Mouse (Mus musculus) CH12.LX (cell line): ENCODE data around the gene Rab4a. TPM values are rescaled to one million over a fixed set of nuclear protein-coding genes. Genes with fewer than 3 reads are reported as not detected.

Experiments
- DNase-seq: peaks from one replicate; pipeline ENCODE4 v3.0.0-alpha.2; 2013; ENCODE audit errors: extremely low read depth
- H3K27ac ChIP-seq: 2 replicates; pipeline ENCODE4 v1.5.1; 2012; ENCODE audit warnings: low read depth, mild to moderate bottlenecking, control low read depth, moderate library complexity; ENCODE audit not compliant: insufficient read depth
- H3K27me3 ChIP-seq: replicated peaks from 2 replicates; pipeline ENCODE3; 2012; ENCODE audit warnings: inconsistent platforms
- H3K36me3 ChIP-seq, 2 experiments: replicated peaks in 1 of 2; 2 replicates each; pipeline versions ENCODE3 to v1.6.1; 2012; ENCODE audit warnings: inconsistent platforms in 1 of 2, low read length in 1 of 2, mild to moderate bottlenecking in 1 of 2, mixed read lengths in 1 of 2, moderate library complexity in 1 of 2; ENCODE audit not compliant: control insufficient read depth in 1 of 2, insufficient read depth in 1 of 2
- H3K4me1 ChIP-seq, 2 experiments: 2 replicates each; pipeline ENCODE4 v1.6.1; 2012; ENCODE audit warnings: inconsistent platforms in 1 of 2, moderate library complexity in 1 of 2; ENCODE audit not compliant: insufficient read depth in 2 of 2, control insufficient read depth in 1 of 2
- H3K4me2 ChIP-seq: 2 replicates; pipeline ENCODE4 v1.6.1; 2012; ENCODE audit warnings: low read depth, mild to moderate bottlenecking, control low read depth; ENCODE audit not compliant: poor library complexity, insufficient read depth, severe bottlenecking
- H3K4me3 ChIP-seq, 3 experiments: fragments of 150-350 bp in 1 of 3; sonication (generic) in 1 of 3; replicated peaks in 1 of 3; 2 replicates each; pipeline versions ENCODE3 to v1.5.1; 2011 to 2012; ENCODE audit warnings: low read depth in 2 of 3, low read length in 2 of 3, mild to moderate bottlenecking in 2 of 3, moderate library complexity in 2 of 3, control low read depth in 1 of 3, improper control_type of control experiment in 1 of 3, inconsistent platforms in 1 of 3, mixed read lengths in 1 of 3; ENCODE audit not compliant: poor library complexity in 1 of 3
- H3K79me2 ChIP-seq: replicated peaks from 2 replicates; pipeline ENCODE4 v1.6.1; 2012; ENCODE audit warnings: mild to moderate bottlenecking, moderate library complexity; ENCODE audit not compliant: control insufficient read depth, poor library complexity, insufficient read depth, severe bottlenecking; ENCODE audit errors: extremely low read depth
- H3K9ac ChIP-seq: 2 replicates; pipeline ENCODE4 v1.6.1; 2012; ENCODE audit warnings: low read depth, mild to moderate bottlenecking, control low read depth, moderate library complexity; ENCODE audit not compliant: insufficient read depth
- H3K9me3 ChIP-seq: replicated peaks from 2 replicates; pipeline ENCODE3; 2012; ENCODE audit warnings: low read length, inconsistent platforms, mixed read lengths
- CHD1 ChIP-seq: IDR thresholded peaks from 2 replicates; pipeline ENCODE4 v1.6.1; 2012; ENCODE audit warnings: low read depth, low read length, improper control_type of control experiment, inconsistent platforms
- CHD2 ChIP-seq: IDR thresholded peaks from 2 replicates; pipeline ENCODE4 v1.6.1; 2011; ENCODE audit warnings: low read length, improper control_type of control experiment
- E2F4 ChIP-seq: IDR thresholded peaks from 2 replicates; pipeline ENCODE4 v1.6.1; 2011; ENCODE audit warnings: low read depth, low read length, improper control_type of control experiment; ENCODE audit not compliant: insufficient replicate concordance
- EP300 ChIP-seq: IDR thresholded peaks from 2 replicates; pipeline ENCODE4 v1.6.1; 2011; ENCODE audit warnings: low read length, improper control_type of control experiment
- JUN ChIP-seq: IDR thresholded peaks from 2 replicates; pipeline ENCODE4 v1.6.1; 2011; ENCODE audit warnings: low read depth, mild to moderate bottlenecking, low read length, improper control_type of control experiment, moderate library complexity; ENCODE audit not compliant: insufficient read depth
- KAT2A ChIP-seq: IDR thresholded peaks from 2 replicates; pipeline ENCODE4 v1.6.1; 2012; ENCODE audit warnings: low read length, improper control_type of control experiment, inconsistent platforms; ENCODE audit not compliant: insufficient replicate concordance
- MAFK ChIP-seq: IDR thresholded peaks from 2 replicates; pipeline ENCODE4 v1.6.1; 2011; ENCODE audit warnings: low read length, improper control_type of control experiment; ENCODE audit not compliant: insufficient replicate concordance
- MAZ ChIP-seq: IDR thresholded peaks from 2 replicates; pipeline ENCODE4 v1.6.1; 2012; ENCODE audit warnings: low read depth, mild to moderate bottlenecking, inconsistent platforms, low read length, improper control_type of control experiment, moderate library complexity
- MXI1 ChIP-seq: IDR thresholded peaks from 2 replicates; pipeline ENCODE4 v1.6.1; 2011; ENCODE audit warnings: mild to moderate bottlenecking, low read depth, low read length, improper control_type of control experiment
- NELFE ChIP-seq: IDR thresholded peaks from 2 replicates; pipeline ENCODE4 v1.6.1; 2011; ENCODE audit warnings: low read depth, low read length, improper control_type of control experiment
- POLR2AphosphoS2 ChIP-seq: IDR thresholded peaks from 2 replicates; pipeline ENCODE4 v1.6.1; 2011; ENCODE audit warnings: low read depth, low read length, improper control_type of control experiment
- RAD21 ChIP-seq: IDR thresholded peaks from 2 replicates; pipeline ENCODE4 v1.6.1; 2011; ENCODE audit warnings: low read depth, mild to moderate bottlenecking, low read length, improper control_type of control experiment, moderate library complexity
- SMC3 ChIP-seq: IDR thresholded peaks from 2 replicates; pipeline ENCODE4 v1.6.1; 2011; ENCODE audit warnings: low read depth, low read length, improper control_type of control experiment
- TBP ChIP-seq: conservative IDR thresholded peaks from 2 replicates; pipeline ENCODE4 v1.6.1; 2011; ENCODE audit warnings: low read depth, low read length, improper control_type of control experiment
- TCF12 ChIP-seq: IDR thresholded peaks from 2 replicates; pipeline ENCODE4 v1.6.1; 2014; ENCODE audit warnings: low read depth, mild to moderate bottlenecking, inconsistent platforms, low read length, improper control_type of control experiment
- UBTF ChIP-seq: IDR thresholded peaks from 2 replicates; pipeline ENCODE4 v1.6.1; 2012; ENCODE audit warnings: low read depth, mild to moderate bottlenecking, inconsistent platforms, low read length, improper control_type of control experiment, moderate library complexity
- ZC3H11A ChIP-seq: IDR thresholded peaks from 2 replicates; pipeline ENCODE4 v1.6.1; 2012; ENCODE audit warnings: low read depth, mild to moderate bottlenecking, inconsistent platforms, low read length, improper control_type of control experiment
- ZKSCAN1 ChIP-seq: IDR thresholded peaks from 2 replicates; pipeline ENCODE4 v1.6.1; 2012; ENCODE audit warnings: low read depth, inconsistent platforms, low read length, improper control_type of control experiment, borderline replicate concordance
- ZMIZ1 ChIP-seq: IDR thresholded peaks from 2 replicates; pipeline ENCODE4 v1.6.1; 2012; ENCODE audit warnings: low read depth, mild to moderate bottlenecking, inconsistent platforms, low read length, improper control_type of control experiment
- ZNF384 ChIP-seq: IDR thresholded peaks from 2 replicates; pipeline ENCODE4 v1.6.1; 2012; ENCODE audit warnings: low read depth, low read length, improper control_type of control experiment, inconsistent platforms
- dilution Hi-C: fragments of 300-500 bp; cut with MboI; formaldehyde crosslinking; loops from 2 replicates; pipeline ENCODE4 v1.14.3; 2020; ENCODE audit warnings: low sequenced_read_pairs; ENCODE audit not compliant: extremely low pct_unique_long_range_greater_than_20kb, extremely low pct_ligation_motif_present
- in situ Hi-C: fragments of 300-500 bp; cut with MboI; formaldehyde crosslinking; loops from 3 replicates; pipeline ENCODE4 v1.14.3; 2019; ENCODE audit warnings: low sequenced_read_pairs, low pct_ligation_motif_present, low pct_unique_long_range_greater_than_20kb, mixed read lengths
- polyA plus RNA-seq: library from polyadenylated mRNA; unstranded; fragments of >175 nt; gene quantifications from 2 replicates; pipeline ENCODE4 v1.2.1, GENCODE M21; 2012; ENCODE audit warnings: low read depth; ENCODE audit not compliant: insufficient read length
- total RNA-seq, 2 experiments: library from RNA; depleted of rRNA; stranded (reverse); fragments of 300-350 nt in 1 of 2; fragments of >200 nt in 1 of 2; gene quantifications; 2 replicates each; pipeline ENCODE4 v1.2.3; 2012 to 2014

The Rab4a gene
- total and polyA plus RNA-seq, 3 experiments, result not detected

- peaks cover 10% of the 10 kb centered on the region; the same call in 1 of the 2 replicates for H3K79me2 ChIP-seq
- no peak overlapping the region for H3K27ac ChIP-seq
- no peak for DNase-seq
- TF ChIP-seq JUN (no peak), MAZ (no peak), UBTF (no peak), SMC3 (no peak), TBP (no peak), ZNF384 (no peak), TCF12 (no peak), NELFE (no peak)
- peaks cover 5 to 44% of the 10 kb centered on the region in 2 experiments for H3K36me3 ChIP-seq
- H3K9ac ChIP-seq, result no peak overlapping the region
- dilution Hi-C loops, result no loop called here
- peaks cover 3 to 38% of the 10 kb centered on the region in 2 experiments; a peak in 3 of 4 replicates for H3K4me1 ChIP-seq
- in situ Hi-C loops, result no loop called here
- no peak overlapping the region for H3K4me3 ChIP-seq
- H3K4me2 ChIP-seq, result no peak overlapping the region
- H3K27me3 ChIP-seq, result no peaks in the 10 kb centered on the region
- H3K9me3 ChIP-seq, result no peaks in the 10 kb centered on the region
Observed at GRCm38 (mm10) chr8:123845991-123846390, 40.2 kb downstream of the Rab4a start.

GRCm38 (mm10) chr8:123846509-123846908 lies 40.7 kb downstream of the Rab4a start:
- no peaks in the 10 kb centered on the region for H3K9me3 ChIP-seq
- no peak for DNase-seq
- peaks cover 10% of the 10 kb centered on the region; the same call in 1 of the 2 replicates for H3K79me2 ChIP-seq
- H3K9ac ChIP-seq, result no peak overlapping the region
- H3K4me2 ChIP-seq, result no peak overlapping the region
- no peak overlapping the region for H3K27ac ChIP-seq
- dilution Hi-C loops (no loop called here), in situ Hi-C loops (no loop called here)
- TF ChIP-seq MAZ, result no peak
- TF ChIP-seq E2F4, result no peak
- no peak for TF ChIP-seq ZC3H11A
- TF ChIP-seq RAD21, result no peak
- no peak for TF ChIP-seq EP300
- no peak for TF ChIP-seq ZNF384
- H3K4me3 ChIP-seq, result no peak overlapping the region
- H3K36me3 ChIP-seq, result peaks cover 5 to 39% of the 10 kb centered on the region in 2 experiments
- H3K4me1 ChIP-seq, result peaks cover 3 to 38% of the 10 kb centered on the region in 2 experiments; a peak in 3 of 4 replicates
- no peaks in the 10 kb centered on the region for H3K27me3 ChIP-seq

GRCm38 (mm10) chr8:123847546-123847945 lies 41.8 kb downstream of the Rab4a start:
- Histone ChIP-seq H3K27ac (no peak overlapping the region), H3K9ac (no peak overlapping the region), H3K79me2 (peaks cover 10% of the 10 kb centered on the region; the same call in 1 of the 2 replicates)
- in situ Hi-C loops (no loop called here), dilution Hi-C loops (no loop called here)
- TF ChIP-seq MXI1 (no peak), ZMIZ1 (no peak), ZKSCAN1 (no peak), KAT2A (no peak), NELFE (no peak), CHD1 (no peak), CHD2 (no peak), POLR2AphosphoS2 (no peak), RAD21 (no peak), MAFK (no peak), ZC3H11A (no peak), MAZ (no peak)
- TF ChIP-seq, all 38 proteins: peak for 0
- Histone ChIP-seq H3K9me3 (no peaks in the 10 kb centered on the region), H3K4me1 (peaks cover 3 to 43% of the 10 kb centered on the region in 2 experiments; a peak in 3 of 4 replicates), H3K27me3 (no peaks in the 10 kb centered on the region), H3K4me3 (no peak overlapping the region), H3K36me3 (peaks cover 5 to 35% of the 10 kb centered on the region in 2 experiments), H3K4me2 (no peak overlapping the region)
- no peak for DNase-seq
